Mouse (Mus musculus): ENCODE results near the gene Gm15294. TPM values are rescaled to one million over a fixed set of nuclear protein-coding genes. Genes with fewer than 3 reads are reported as not detected.

Gm15294 gene
- 0.20 TPM in 1 of 2 replicates, not detected in the other for polyA plus RNA-seq (2015; fragmentation: Nextera tagmentation; extraction: Ambion mirVana)

DNA sequence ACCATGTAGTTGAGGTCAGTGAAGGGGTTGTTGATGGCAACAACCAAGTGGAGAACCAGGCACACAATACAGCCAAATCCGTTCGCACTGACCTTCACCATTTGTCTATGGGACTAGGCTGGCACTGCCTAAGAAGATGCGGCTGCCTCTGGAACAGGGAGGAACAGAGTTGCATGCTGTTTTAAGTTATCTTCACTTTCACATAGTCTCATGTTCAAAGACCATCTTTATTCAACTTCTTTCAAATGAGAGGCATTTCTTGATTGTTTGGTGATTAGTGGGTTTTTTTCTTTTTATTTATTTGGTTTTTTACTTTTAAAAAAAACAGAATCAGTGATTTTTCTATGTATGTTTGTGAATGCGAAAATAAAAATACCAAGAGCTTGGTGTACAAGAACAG lies at the start of gene Gm15294:
Gene Gm15294, minus strand, starts transcription at position 101 of the 400 bp plus-strand sequence.
- Histone ChIP-seq H3K27ac (ENCODE audit: low read depth, low read length) (no peak within 1 kb of the TSS), H3K9ac (ENCODE audit: low read depth, low read length) (no peak within 1 kb of the TSS), H3K4me2 (replicated peaks; ENCODE audit: low read depth) (no peak within 1 kb of the TSS), H3K4me1 (replicated peaks; ENCODE audit: control insufficient read depth, insufficient read depth, low read length) (no peaks in the 10 kb centered on the region), H3K4me3 (ENCODE audit: low read depth, low read length) (no peak within 1 kb of the TSS), H3K36me3 (ENCODE audit: control insufficient read depth, insufficient read depth) (no peaks in the 10 kb centered on the region), H3K27me3 (replicated peaks; ENCODE audit: control insufficient read depth, insufficient read depth, low read length) (no peaks in the 10 kb centered on the region), H3K9me3 (ENCODE audit: control insufficient read depth) (no peaks in the 10 kb centered on the region)
- no peak for ATAC-seq
- TF ChIP-seq CTCF (IDR thresholded peaks at IDR 0.05; ENCODE audit: low read depth), result no peak
- 96% methylated on average over 4 of the region's 4 CpGs for WGBS

DNA sequence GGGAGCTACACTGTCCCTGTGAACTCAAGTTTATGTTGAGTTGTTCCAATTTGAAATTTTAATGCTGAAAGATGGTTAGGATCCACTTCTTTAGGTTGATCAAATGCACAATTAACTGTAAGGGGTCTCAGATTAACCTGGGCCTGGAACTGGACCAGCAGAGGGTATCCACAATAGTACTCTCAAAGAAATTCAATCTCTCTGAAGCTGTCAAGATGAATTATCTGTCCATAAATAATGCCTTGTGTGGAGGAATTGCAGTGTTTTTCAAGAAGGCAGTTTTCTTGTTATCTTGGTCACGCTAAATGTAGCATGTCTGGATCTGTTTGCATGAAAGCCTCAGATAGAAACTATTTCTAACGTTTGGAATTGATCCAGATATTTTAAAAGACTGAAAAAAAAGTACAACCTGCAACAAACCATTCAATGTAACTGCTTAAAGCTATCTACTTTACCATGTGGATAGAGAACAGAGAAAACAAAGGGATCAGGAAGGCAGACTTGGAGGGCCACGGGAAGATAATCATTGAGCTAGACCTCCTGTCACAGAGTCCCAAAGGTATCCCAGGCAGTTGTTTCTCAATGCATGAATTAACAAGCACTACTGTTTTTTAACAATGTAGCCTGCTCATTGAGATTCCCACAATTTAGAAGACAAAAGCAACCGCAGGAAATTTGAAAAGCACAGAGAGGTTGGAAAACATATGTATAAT lies 9.5 kb upstream of the Gm15294 start:
- H3K4me1 ChIP-seq (replicated peaks; ENCODE audit: control insufficient read depth, insufficient read depth, low read length), result no peaks in the 10 kb centered on the region
- WGBS, result 67% methylated on average over 4 of the region's 4 CpGs
- H3K27ac ChIP-seq (ENCODE audit: low read depth, low read length), result no peak overlapping the region
- no peak for ATAC-seq
- no peak overlapping the region for H3K9ac ChIP-seq (ENCODE audit: low read depth, low read length)
- no peaks in the 10 kb centered on the region for H3K9me3 ChIP-seq (ENCODE audit: control insufficient read depth)
- no peaks in the 10 kb centered on the region for H3K36me3 ChIP-seq (ENCODE audit: control insufficient read depth, insufficient read depth)
- no peak for TF ChIP-seq CTCF (IDR thresholded peaks at IDR 0.05; ENCODE audit: low read depth)
- no peak overlapping the region for H3K4me2 ChIP-seq (replicated peaks; ENCODE audit: low read depth)
- no peak overlapping the region for H3K4me3 ChIP-seq (ENCODE audit: low read depth, low read length)
- no peaks in the 10 kb centered on the region for H3K27me3 ChIP-seq (replicated peaks; ENCODE audit: control insufficient read depth, insufficient read depth, low read length)

DNA sequence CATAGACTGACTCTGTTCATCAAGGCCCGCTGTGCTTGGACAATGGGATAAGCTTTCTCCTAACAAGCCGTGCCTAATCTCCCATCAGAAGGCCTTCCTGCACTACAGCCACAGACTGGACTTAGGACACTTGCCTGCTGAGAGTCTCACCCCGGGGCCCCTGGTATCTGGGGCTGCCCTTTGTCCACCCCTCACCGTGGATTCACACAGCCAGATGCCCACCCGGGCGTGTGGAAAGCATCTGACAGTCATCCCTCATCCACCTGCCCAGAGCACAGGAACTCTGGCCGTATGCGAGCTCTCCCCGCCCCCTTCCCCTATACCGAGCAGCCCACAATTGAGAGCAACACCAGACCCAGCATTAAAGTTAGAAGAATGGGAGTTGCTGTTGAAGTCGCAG lies 1.0 kb downstream of the Gm15294 start:
- no peak for ATAC-seq
- Histone ChIP-seq H3K36me3 (ENCODE audit: control insufficient read depth, insufficient read depth) (no peaks in the 10 kb centered on the region), H3K4me1 (replicated peaks; ENCODE audit: control insufficient read depth, insufficient read depth, low read length) (no peaks in the 10 kb centered on the region), H3K4me2 (replicated peaks; ENCODE audit: low read depth) (no peak overlapping the region), H3K27me3 (replicated peaks; ENCODE audit: control insufficient read depth, insufficient read depth, low read length) (no peaks in the 10 kb centered on the region), H3K9ac (ENCODE audit: low read depth, low read length) (no peak overlapping the region), H3K27ac (ENCODE audit: low read depth, low read length) (no peak overlapping the region), H3K4me3 (ENCODE audit: low read depth, low read length) (no peak overlapping the region), H3K9me3 (ENCODE audit: control insufficient read depth) (no peaks in the 10 kb centered on the region)
- no peak for TF ChIP-seq CTCF (IDR thresholded peaks at IDR 0.05; ENCODE audit: low read depth)
- WGBS, result 80% methylated on average over 11 of the region's 11 CpGs

DNA sequence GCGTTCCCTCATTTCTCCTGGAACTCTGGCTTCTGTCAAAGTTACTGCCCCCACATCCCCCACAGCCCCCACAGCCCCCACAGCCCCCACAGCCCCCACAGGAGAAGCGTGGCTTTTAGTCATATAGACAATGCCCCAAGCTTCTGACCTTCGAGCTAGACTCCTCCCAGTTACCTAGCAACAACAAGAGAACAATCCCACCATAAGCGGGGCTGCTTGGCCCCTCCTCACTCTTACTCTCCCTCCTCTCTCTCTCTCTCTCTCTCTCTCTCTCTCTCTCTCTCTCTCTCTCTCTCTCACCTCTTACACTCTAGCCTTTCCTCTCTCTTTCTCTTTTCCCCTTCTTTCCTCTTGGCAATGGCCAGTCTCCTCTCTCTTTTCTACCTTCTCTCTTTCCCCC lies 1.4 kb downstream of the Gm15294 start:
- no peak overlapping the region for H3K4me2 ChIP-seq (replicated peaks; ENCODE audit: low read depth)
- H3K9me3 ChIP-seq (ENCODE audit: control insufficient read depth), result no peaks in the 10 kb centered on the region
- no peak overlapping the region for H3K27ac ChIP-seq (ENCODE audit: low read depth, low read length)
- H3K36me3 ChIP-seq (ENCODE audit: control insufficient read depth, insufficient read depth), result no peaks in the 10 kb centered on the region
- WGBS, result 59% methylated on average over 3 of the region's 4 CpGs
- no peaks in the 10 kb centered on the region for H3K4me1 ChIP-seq (replicated peaks; ENCODE audit: control insufficient read depth, insufficient read depth, low read length)
- no peaks in the 10 kb centered on the region for H3K27me3 ChIP-seq (replicated peaks; ENCODE audit: control insufficient read depth, insufficient read depth, low read length)
- no peak overlapping the region for H3K4me3 ChIP-seq (ENCODE audit: low read depth, low read length)
- H3K9ac ChIP-seq (ENCODE audit: low read depth, low read length), result no peak overlapping the region
- no peak for ATAC-seq
- no peak for TF ChIP-seq CTCF (IDR thresholded peaks at IDR 0.05; ENCODE audit: low read depth)

- Histone ChIP-seq H3K36me3 (ENCODE audit: control insufficient read depth, insufficient read depth) (no peaks in the 10 kb centered on the region), H3K27me3 (replicated peaks; ENCODE audit: control insufficient read depth, insufficient read depth, low read length) (no peaks in the 10 kb centered on the region), H3K9me3 (ENCODE audit: control insufficient read depth) (no peaks in the 10 kb centered on the region), H3K4me3 (ENCODE audit: low read depth, low read length) (no peak overlapping the region), H3K4me2 (replicated peaks; ENCODE audit: low read depth) (no peak overlapping the region), H3K4me1 (replicated peaks; ENCODE audit: control insufficient read depth, insufficient read depth, low read length) (no peaks in the 10 kb centered on the region), H3K9ac (ENCODE audit: low read depth, low read length) (no peak overlapping the region), H3K27ac (ENCODE audit: low read depth, low read length) (no peak overlapping the region)
- WGBS, result 41% methylated on average over 6 of the region's 6 CpGs
- TF ChIP-seq CTCF (IDR thresholded peaks at IDR 0.05; ENCODE audit: low read depth), result no peak
- ATAC-seq, result no peak
These were observed 19.2 kb downstream of the Gm15294 start for GRCm38 (mm10) chrX:141855684-141856396.

Other genes starting within 250 kb of the Gm15294 start
- gene Irs4, start 150.0 kb downstream of the Gm15294 start, polyA plus RNA-seq (2015; fragmentation: Nextera tagmentation; extraction: Ambion mirVana), result 0.05 and 0.07 TPM in 2 replicates

Measured in intestine, postnatal 0 days (tissue).